Mouse (Mus musculus) fibroblast of lung, adult 2 months (primary cell): Measurements from ENCODE around the gene 9130019O22Rik.

Experiments
- DNase-seq: peaks from one replicate; pipeline ENCODE4 v3.0.0-alpha.2; 2011; ENCODE audit warnings: low read depth

Gene 9130019O22Rik

DNA sequence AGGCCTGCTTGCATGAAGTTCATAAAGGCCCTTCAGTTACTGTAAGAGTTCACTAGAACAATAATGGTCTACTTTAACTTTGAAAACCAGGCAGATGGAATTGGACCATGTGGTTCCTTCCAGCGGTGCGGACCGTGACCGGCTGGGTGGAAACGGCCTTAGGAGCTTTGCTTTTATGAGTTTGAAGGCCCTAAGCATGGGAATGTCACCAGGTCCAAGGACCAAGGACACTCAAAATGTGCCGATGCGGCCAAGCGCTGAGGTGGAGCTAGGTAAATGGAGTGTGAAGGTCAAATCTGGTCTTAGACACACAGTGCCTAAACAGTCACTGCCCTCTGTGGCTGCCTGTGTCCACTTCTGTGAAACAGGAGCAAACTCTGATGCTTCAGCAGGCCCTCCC, 45.6 kb downstream of the 9130019O22Rik start:
- no peak for DNase-seq

DNA sequence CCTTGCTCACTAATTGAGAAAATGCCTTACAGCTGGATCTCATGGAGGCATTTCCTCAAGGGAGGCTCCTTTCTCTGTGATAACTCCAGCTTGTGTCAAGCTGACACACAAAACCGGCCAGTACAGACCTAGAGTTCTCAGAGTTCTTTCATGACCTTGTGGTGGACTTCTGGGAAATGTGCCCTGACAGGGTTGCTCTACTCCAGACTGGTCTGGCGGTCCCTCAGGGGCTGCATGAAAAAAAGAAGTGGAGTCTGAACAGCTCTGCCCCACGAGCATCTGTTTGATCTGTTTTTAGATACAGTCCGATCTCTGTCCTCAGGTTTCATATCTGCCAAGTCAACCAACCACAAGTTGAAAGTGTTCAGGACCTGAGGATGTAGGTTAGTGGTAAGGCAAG, 49.3 kb downstream of the 9130019O22Rik start:
- DNase-seq, result no peak

DNA sequence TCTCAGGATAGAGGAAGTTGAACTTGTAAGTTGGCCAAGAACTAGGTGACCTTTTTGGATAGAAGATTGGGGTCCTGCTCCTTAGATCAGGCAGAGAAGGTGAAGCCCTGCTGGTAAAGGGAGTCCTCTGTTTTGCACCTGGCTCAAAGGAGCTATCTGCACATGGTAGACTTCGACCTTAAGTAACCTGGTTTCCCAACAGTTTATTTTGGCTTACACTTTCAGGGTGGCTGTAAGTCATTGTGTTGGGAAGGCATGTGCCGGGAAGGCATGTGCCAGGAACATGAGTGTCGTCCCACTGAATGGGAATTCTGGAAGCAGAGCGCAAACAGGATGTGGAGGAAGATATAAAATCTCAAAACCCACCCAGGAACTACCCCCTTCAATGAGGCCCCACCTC, 51.4 kb downstream of the 9130019O22Rik start:
- no peak for DNase-seq

DNA sequence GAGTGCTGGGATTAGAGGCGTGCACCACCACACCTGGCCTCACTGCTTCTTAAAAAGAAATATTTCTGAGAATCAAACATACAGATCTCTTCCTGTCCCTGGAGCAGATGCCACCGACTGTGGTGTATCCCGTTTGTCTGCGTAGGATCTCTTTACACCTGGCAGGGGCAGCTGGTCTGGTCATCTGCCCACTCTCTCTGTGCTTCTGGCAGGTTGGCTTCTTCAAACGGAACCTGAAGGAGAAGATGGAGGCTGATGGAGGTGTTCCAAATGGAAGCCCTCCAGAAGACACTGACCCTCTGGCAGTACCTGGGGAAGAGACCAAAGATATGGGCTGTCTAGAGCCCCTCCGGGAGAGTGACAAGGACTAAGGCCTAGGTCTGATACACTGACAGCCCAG, 53.7 kb downstream of the 9130019O22Rik start:
- DNase-seq, result no peak
